Mouse (Mus musculus) lung, postnatal 0 days (tissue): ENCODE measurements around the gene 4930583I09Rik.

ENCODE experiments used
- CTCF ChIP-seq: IDR thresholded peaks from 2 replicates; pipeline ENCODE4 v1.5.1; 2016; ENCODE audit warnings: antibody characterized with exemption, mild to moderate bottlenecking
- EP300 ChIP-seq: IDR thresholded peaks from 2 replicates; pipeline ENCODE4 v1.6.1; 2016; ENCODE audit warnings: antibody characterized with exemption, mild to moderate bottlenecking, control low read depth

GRCm38 (mm10) chr17:64876111-64876510 lies 40.2 kb upstream of the 4930583I09Rik start:
- no peak for TF ChIP-seq CTCF
- no peak for TF ChIP-seq EP300
